Mouse (Mus musculus): ENCODE measurements around the gene Uhrf1bp1l.

Gene Uhrf1bp1l

GRCm38 (mm10) chr10:89746581-89746980 lies 1.8 kb downstream of the Uhrf1bp1l start:
- DNase-seq = no peak

GRCm38 (mm10) chr10:89747221-89747905 lies 2.6 kb downstream of the Uhrf1bp1l start:
- DNase-seq = no peak

- no peak for DNase-seq
Measured at GRCm38 (mm10) chr10:89747911-89748310, 3.1 kb downstream of the Uhrf1bp1l start.

DNA sequence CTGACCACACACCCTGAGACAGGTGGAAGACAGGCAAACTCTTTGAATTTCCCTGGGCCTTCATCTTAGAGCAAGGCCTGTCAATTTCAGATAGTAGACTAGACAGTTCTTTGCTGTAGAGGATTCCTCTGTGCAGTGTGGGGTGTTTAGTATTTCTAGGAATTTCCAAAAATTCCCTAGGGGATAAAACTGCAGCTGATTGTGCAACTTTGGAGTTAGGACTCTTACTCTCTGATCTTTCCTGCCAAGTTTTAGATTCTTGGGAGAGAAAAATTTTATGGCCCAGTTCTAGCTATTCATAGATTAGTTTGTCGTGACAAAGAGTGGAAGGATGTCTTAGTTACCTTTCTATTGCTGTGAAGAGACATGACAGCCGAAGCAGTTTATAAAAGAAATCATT lies 3.8 kb downstream of the Uhrf1bp1l start:
- DNase-seq = no peak

DNA sequence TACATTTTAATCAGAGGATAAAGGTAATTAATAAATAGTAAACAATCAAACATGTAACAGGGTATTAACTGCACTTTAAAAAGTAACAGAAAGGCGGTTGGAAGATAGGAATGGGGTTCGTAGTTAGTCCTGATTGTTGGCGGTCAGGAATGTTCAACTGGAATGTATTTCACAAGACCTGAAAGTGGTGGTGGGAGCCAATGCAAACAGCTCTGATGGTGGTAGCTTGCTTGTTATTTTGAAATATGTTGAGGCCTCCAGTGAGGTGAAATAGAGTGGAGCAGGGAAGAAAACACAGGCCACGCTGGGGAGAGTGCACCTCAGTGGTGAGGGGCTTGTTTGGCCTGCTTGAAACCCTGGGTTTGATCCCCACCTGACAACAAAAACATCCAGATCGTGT lies 6.3 kb downstream of the Uhrf1bp1l start:
- DNase-seq = no peak

GRCm38 (mm10) chr10:89755231-89755630 lies 10.4 kb downstream of the Uhrf1bp1l start:
- no peak for DNase-seq

- DNase-seq = no peak
Measured at GRCm38 (mm10) chr10:89760772-89761171, 16.0 kb downstream of the Uhrf1bp1l start.

DNA sequence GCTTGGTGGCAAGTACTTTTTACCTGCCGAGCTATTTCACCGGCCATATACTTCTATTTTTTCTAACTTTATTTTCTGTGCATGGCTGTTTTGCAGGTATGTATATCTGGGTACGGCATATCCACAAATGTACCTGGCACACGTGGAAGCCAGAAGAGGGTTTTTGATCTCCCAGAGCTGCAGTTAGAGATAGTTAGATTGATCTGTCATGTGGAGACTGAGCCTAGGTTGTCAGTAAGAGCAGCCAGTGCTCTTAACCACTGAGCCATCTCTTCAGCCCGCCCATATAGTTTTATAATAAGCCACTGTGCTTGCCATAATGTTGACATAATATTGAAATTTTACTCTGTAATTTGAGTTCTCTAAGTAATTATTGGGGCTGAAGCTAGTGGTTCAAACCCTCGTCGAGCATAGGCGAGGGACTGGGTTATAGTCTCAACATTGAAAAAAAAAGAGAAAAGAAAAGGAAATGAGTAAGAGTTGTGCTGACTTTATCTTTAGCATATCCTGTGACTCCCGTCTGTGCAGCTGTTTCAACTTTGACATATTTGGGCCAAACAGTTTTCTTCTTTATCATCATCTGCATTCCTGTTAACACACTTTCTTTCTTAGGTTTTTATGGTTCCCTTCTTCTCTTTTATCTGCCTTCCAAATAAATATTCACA lies 19.8 kb downstream of the Uhrf1bp1l start:
- no peak for DNase-seq

GRCm38 (mm10) chr10:89765790-89766714 lies 21.3 kb downstream of the Uhrf1bp1l start:
- no peak for DNase-seq

DNA sequence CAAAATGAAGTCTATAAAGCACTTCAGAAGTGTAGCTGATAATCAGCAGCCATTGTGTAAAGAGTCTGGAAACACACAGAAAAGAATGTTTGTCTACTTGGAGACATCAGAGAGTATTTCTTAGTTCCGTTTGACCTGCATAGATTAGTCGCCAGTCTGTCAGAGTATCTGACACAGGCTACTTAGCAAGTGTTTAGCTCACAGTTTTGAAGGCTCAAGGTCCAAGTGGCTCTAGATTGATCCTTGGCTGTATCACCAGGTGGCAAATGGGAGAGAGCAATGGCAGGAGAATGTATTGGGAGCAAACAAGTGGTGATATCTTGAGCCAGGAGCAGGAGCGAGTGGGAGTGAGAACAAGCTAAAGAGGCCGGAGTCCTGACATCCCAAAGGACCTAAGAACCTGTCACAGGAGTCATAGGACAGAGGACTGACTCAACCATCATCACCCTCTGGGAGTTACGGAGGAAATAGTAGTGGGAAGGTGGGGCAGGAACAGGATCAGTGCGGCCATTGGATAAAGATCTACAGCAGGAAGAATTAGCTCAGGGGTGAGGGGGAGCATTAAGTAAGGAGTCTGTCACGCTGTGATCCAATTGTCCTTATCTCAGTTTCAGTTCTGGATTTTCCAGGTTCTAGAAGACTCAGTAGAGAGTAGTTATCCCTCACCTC lies 23.7 kb downstream of the Uhrf1bp1l start:
- DNase-seq = no peak

DNA sequence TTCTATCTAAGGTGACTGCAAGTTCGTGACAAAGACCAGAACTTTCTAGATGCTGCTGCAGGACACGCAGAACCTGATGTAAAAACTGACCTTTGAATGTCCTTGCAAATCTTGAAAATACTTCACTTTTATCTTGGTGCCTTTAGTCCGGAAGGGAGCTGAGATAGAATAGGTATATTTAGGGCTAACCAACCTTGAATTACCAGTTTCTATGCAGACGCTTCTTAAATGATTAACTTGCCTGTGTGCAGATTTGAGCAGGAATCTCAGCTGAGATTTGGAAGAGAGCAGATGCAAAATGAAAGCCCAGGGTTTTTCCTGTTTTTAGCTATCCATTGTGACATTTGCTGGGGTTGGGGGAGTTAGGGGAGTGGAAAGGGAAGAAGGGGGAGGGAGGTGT lies 24.3 kb downstream of the Uhrf1bp1l start:
- no peak for DNase-seq

DNA sequence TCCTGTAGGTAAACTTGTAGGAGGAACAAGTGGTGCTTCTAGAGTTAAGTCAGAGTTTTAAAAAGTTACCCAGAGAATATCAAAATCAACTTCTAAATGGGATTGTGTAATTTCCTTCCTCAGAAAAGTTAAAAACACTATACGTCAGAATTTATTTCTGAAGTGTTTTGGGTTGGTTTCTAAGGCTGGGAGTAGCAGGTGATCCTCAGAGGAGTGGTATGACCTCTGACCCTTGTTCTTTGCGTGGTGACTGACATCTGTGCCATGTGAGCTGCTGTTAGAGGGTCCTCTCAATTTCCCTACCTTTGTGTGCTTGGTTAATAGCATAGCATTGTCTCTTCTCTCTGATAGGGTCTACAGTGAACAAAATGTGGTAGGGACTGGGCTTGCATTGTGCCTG lies 27.1 kb downstream of the Uhrf1bp1l start:
- no peak for DNase-seq

GRCm38 (mm10) chr10:89776029-89776428 lies 31.2 kb downstream of the Uhrf1bp1l start:
- no peak for DNase-seq

DNA sequence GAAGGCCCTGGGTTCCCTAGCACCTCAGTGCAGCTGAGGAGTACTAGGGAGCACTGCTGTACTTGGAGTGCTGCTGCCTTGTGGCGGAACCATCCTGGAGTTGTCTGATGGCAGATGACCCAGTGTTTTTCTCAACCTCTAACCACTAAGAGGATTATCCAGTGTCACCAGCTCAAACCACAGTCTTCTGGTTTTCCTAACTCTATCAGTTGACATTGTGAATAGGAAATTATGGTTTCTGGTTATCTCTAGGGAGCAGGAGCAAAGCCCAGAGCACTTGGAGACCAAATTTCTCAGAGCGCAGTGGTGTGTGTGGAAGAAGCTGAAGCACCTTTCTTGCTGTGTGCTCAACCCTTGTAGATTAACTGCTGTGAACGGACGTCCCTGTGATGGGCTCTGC lies 47.1 kb downstream of the Uhrf1bp1l start:
- DNase-seq = peak; percentile 17

DNA sequence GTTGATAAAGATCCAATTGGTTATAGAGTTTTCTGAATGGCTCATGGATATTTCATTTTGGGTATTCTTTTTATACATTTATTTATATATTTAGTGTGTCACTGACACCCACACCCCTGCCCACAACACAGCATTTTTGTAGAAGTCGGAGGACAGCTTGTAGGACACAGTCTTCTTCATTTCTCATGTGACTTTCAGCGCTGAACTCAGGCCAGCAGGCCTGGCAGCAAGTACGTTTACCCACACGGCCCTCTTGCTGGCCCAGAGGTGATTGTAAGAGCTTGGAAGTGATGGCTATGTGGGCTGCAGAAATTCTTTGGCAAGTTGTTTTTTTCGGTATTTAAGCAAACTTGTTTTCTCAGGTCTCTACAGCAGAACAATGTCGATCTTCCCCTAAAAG lies 49.3 kb downstream of the Uhrf1bp1l start:
- DNase-seq = no peak

DNA sequence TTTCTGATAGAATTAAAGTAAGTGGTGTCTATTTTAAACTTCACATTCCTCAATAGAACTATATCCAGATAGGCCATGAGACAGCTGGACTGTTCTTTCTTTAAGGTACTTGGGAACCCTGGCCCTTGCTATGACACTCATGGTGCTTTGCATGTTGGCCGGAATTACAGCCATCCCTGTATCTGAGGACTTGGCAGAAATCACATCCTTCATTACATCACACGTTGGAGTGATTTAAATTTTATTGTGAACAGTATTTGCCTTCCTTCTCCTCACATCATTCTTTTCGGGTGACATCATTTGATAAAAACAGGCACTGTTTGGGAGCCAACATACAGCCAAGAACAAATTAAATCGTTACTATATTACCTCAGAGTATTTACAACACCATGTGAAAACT lies 74.4 kb downstream of the Uhrf1bp1l start:
- no peak for DNase-seq

- peak; percentile 30 for DNase-seq
Measured at GRCm38 (mm10) chr10:89823906-89824305, 79.1 kb downstream of the Uhrf1bp1l start.

DNA sequence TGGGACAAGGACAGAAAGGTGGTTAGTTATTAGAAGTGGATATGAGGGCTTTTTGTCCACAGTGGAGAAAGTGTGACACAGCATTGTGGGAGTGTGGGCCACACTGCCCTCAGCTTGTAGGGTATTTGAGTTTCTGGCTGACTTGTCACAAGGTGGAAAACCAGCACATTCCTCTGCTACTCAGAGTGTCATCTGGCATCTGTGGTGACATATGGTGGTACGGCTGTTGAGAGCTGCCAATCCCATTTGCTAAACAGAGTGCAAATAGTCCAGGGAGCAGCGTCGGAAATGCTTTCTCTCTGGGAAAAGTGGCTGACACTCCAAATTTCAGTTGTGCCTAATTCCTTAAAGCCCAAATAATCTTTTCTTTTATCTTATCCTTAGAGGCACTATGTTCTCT lies 82.1 kb downstream of the Uhrf1bp1l start:
- no peak for DNase-seq

- no peak for DNase-seq
Measured at GRCm38 (mm10) chr10:89832334-89832733, 87.5 kb downstream of the Uhrf1bp1l start.

DNA sequence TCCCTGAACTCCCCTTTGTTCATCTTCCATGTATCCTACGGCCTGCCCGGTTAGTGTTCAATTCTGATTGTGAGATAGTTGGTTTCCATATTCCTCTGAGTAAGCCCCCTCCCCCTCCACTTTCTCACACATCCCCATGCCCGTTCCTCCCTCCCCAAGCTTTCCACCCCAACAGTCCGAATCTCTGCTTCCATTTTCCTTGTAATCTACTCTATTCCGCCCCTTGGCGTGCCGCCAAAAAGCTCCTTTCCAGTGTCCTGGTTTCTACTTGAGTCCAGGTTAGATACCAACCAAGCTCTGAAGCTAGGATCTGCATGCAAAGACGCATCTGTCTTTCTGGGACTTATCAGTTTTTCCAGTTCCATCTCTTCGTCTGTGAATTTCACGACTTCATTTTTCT lies 88.4 kb downstream of the Uhrf1bp1l start:
- DNase-seq = no peak

GRCm38 (mm10) chr10:89837476-89837875 lies 92.7 kb downstream of the Uhrf1bp1l start:
- DNase-seq = no peak

DNA sequence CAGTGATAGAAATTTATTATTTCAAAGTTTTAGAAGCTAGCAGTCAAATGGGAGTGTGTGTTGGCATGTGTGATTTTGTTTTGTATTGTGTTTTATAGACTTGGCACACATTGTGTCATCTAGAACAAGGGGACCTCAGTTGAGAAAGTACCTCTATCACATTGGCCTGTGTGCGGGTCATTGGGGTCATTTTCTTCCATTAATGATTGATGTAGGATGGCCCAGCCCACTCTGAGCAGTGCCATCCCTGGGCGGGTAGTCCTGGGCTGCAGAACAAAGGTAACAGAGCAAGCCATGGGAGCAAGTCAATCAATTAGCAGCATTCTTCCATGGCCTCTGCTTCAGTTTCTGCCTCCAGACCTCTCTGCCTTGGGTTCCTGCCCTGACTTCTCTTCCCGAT lies 94.0 kb downstream of the Uhrf1bp1l start:
- no peak for DNase-seq

- DNase-seq = no peak
Measured at GRCm38 (mm10) chr10:89850951-89851350, 106.2 kb downstream of the Uhrf1bp1l start.
